Mouse (Mus musculus) cerebellum, postnatal 4 days (tissue): Measurements from ENCODE around the gene Neurl2.
A peak's percentile ranks its signal among the peaks of the same experiment; 100 is the strongest.
"Not testable (repeated sequence)": the region's sequence is repeated elsewhere in the genome, so short reads cannot be mapped to it uniquely, and the experiment has no call there.

Experiments
- DNase-seq, 2 experiments: peaks; one replicate each; pipeline ENCODE4 v3.0.0; 2022; ENCODE audit warnings: low spot score in 2 of 2, mixed read lengths in 1 of 2

Neurl2 gene

DNA sequence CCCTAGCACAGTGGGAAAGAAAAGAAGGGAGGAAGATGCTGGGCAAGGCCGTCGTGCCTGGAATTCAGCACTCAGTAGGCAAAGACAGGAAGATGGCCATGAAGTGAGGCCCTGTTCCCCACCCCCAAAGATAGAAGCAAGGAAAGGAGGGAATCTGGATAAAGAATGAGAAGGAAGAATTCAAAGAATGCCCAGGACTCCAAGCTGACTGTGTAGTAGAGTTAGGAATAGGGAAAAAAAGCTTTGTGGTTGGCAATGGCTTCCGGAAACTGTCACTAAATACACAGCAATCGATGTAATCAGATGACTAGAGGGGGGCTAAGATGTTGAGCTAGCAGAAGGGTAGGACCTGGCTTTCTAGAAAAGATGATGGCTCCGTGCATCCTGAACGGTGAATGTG is 16.1 kb downstream of the Neurl2 start:
- no peak for DNase-seq

GRCm38 (mm10) chr2:164815821-164816220 is 17.4 kb downstream of the Neurl2 start:
- no peak for DNase-seq

DNA sequence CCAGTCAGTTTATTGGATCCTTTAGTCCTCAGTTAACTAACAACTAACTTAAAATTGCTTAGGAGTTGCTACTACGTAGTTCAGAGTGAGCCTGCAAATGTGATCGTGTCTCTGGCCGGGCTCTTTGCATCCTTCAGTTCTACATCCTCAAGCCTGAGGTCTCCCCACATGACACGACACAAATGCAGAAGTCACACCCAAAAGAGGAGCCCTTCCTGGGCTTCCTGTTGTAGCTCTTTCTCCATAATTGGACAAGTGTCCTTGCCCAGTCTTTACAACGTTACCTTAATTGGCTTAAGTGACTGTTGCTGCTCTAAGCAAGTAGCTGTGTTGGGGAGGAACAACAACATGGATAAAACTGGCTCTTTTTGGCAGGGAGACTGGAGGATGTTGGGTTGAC is 17.9 kb downstream of the Neurl2 start:
- no peak for DNase-seq

DNA sequence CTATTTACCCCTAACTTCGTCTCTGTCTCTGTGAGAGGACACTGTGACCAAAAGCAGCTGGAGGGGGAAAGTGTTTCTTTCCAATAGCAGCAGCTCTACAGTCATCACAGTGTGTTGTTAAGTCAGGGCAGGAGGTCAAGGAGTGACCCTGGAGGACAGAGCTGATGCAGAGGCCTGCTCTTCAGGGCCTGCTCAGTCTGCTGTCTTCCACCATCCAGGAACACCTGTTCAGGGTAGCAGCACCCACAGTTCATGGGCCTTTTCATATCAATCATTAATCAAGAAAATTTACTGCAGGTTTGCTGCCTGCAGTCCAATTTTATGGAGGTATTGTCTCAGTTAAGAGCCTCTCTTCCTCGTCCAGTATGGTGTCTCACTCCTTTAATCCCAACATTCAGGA is 19.7 kb downstream of the Neurl2 start:
- DNase-seq: no peak

DNA sequence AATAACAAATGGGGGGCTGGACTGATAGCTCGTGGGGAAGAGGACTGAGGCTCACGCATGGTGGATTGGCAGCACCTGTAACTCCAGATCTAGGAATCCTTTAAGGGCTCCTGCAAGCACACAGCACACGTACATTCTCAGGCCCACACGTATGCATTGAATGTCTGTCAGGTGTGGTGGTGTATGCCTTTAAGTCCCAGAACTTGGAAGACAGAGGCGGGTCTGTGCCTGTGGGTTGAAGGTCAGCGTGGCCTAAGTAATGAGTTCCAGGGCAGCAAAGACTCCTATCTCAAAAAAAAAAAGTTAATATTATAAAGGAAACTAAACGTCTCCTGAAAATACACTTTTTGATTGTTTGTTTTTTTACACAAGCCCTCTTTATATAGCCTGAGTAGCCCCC is 26.6 kb downstream of the Neurl2 start:
- DNase-seq: no peak

DNA sequence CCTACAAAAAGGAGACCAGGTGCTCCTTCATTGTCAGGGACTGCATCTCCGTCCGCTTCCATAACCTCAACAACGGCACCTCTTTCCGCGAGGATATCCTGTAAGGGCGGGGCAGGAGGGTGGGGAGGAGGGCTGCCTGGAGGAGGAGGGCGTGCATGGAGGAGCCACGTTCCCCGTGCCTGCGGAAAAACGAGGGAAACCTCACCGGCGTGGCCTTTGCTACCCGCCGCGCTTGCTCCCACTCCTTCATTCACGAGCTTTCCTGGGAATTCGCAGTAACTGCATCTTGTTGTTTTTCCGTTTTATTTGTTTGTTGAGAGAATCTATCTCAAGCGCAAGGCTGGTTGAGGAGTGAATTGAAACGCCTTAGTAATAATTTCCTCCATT is 27.9 kb downstream of the Neurl2 start:
- DNase-seq: no peak

DNA sequence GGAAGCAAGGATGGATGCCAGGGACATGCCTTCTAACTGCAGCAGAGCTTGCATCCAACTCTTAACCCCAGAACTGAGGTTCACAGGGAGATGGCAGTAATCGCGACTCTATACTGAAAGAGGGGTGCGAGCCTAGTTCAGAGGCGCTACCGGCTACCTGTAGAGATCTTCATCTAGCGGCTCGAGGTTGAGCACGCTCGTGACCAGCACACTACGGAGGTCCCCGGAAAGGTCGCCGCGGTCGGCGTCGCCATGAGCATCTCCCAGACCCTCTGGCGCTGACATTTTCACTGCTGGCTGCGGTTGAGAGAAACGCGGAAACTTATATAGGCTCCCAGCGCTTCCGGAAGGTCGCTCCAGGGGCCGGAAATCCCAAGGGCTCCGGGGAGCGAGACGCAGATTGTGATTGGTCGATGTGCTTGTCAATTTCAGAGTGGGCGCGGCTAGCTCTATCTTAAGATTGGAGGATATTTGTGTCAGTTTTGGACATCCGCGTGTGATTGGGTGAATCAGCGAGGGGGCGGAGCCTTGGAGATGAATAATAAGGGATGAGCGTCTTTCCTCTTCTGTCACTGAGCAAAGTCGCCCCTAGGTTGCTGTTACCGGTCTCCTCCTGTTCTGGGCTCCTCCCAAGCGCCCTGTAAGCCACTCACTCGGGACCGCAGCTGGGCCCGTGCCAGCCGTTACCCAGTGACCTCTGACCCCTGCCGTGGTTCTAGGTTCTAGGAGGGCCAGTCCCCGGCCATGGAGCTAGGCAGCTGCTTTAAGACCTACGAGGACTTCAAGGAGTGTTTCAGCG is 28.5 kb downstream of the Neurl2 start, which contains the start of the genes Acot8 and Zswim3:
Acot8 (minus strand) TSS at position 350 of the 799 bp plus-strand sequence.
Zswim3 (plus strand) TSS at position 566 of the 799 bp plus-strand sequence.
- peak; percentile 98 to 99 for DNase-seq

DNA sequence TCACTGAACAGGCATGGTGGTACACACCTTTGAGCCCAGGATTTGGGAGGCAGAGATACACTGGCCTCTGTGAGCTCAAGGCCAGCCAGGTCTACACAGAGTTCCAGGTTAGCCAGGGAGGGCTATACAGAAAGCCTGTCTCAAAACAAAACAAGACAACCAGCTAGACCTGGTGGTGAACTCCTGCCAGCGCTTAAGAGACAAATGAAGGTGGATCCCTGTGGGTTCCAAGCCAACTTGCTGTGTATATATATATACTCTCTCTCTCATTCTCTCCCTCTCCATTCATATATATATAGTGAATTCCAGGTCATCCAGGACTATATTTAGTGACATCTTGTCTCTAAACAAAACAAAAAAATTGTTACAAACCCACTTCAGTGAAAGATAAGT is 29.3 kb downstream of the Neurl2 start:
- DNase-seq: no peak

DNA sequence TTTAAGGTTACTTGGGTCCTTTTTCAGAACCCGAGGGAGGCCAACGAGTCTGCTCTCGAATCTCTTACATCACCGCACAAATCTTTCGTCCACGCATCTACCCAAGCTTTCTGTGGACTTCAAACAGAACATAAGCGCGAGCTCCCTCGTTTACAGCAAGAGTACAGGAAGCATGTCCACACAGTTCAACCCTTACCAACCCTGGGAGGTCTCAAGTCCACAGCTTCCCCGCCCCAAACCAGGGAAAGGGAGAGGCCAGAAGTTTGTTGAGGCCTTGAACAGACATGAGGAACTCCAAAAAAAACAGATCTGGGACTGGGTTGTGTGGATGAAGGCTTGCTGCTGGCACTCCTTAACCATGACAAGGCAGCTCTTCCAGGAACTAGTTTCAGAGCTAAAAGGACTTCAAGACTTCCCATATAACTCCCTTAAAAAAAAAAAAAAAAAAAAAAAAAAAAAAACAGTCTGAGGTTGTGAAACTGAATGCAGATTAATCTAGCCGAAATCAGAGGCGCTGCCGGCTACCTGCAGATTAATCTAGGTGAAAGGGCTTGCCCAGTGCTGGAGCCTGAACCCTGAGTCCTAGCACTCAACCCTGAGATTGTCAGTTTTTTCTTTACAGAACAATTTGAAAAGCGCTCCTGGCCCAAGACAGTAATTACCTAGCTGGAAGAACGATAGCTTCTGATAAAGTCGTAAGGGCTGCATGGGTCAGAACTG is 29.9 kb downstream of the Neurl2 start:
- no peak for DNase-seq

DNA sequence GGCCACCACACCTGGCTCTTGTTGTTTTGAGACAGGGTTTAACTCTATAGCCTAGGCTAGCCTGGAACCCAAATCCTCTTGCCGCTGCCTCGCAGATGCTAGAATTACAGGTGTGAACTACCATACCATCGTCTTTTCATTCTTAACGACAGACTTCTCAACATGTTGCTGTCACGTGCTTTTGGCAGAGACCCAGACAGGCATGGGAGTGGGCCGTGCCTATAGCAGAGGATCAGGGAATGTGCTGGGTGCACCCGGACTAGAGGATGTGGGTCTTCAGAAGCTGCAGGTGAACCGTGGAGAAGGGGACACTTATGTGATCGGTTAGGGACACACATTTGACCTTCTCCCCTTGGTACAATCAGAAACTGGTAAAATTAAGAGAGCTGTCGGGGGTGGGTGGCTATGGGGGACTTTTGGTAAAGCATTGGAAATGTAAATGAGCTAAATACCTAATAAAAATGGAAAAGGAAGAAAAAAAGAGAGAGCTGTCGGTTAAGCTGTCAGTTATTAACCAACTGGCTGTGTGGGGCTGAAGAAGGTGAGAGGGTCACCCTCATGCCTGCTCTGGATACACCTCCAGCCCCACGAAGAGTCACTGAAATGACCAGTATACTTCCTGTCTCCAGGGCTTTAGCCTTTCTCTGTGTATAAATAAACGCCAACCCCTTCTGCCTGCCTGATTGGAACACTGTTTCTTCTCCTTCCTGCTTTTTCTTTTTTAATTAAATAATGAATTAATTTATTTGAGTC is 32.8 kb downstream of the Neurl2 start:
- DNase-seq: no peak

DNA sequence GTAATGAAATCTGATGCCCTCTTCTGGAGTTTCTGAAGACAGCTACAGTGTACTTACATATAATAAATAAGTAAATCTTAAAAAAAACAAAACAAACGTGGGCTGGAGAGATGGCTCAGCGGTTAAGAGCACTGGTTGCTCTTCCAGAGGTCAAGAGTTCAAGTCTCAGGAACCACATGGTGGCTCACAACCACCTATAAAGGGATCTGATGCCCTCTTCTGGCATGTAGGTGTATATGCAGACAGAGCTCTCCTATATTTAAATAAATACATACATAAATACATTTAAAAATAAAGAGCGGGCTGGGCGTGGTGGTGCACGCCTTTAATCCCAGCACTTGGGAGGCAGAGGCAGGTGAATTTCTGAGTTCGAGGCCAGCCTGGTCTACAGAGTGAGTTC is 34.7 kb downstream of the Neurl2 start:
- not testable (repeated sequence) for DNase-seq

GRCm38 (mm10) chr2:164795868-164796267 is 37.4 kb downstream of the Neurl2 start:
- no peak for DNase-seq

DNA sequence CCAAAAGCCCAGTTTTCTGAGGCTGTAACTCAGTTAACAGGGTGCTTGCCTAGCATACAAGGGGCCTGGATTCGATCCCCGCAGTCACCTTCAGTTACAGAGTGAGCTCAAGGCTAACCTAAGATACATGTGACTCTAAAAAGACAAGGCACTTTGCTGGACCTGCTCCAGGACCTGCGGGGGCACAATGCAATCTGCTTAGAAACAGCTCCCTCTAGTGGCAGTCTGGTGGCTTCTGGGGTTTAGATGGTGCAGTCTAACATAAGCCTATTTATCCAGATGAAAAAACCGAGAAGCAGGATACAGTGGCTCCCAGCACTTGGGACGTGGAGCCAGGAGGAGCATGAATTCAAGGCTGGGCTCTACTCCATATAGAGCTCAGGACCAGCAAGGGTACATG is 39.0 kb downstream of the Neurl2 start:
- DNase-seq: peak; percentile 54 to 84

DNA sequence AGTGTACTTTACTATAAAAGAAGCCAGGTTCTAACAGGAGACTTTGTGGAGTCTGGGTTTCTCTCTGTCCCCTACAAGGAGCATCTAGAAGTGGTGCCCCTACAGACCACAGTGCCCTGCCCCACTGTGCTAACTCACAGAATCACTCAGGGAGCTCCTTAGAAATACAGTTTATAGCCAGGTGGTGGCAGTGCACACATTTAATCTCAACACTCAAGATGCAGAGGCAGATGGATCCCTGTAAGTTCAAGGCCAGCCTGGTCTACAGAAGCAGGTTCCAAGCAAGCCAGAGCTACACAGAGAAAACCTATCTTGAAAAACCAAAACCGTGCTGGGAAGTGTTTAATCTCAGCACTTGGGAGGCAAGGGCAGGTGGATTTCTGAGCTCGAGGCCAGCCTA is 39.5 kb downstream of the Neurl2 start:
- DNase-seq: no peak

DNA sequence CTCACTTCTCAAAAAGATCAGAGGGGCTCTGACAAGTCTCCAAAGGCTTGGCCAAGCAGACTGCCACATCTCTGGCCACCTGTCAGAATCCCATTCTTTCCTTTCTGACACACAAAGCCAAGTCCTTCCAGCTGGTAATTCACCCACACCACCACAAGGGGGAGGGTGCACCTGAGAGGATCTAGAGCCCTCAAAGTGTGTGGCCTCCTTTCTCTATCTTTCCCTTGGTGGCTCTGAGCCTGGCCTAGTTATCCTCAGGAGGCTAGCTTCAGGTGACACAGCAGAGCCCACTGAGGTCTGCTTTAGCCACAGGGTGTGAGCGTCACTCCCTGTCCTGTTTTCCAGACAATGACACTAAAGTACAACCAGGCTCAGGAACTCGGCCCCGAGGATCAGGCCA is 40.0 kb downstream of the Neurl2 start:
- DNase-seq: peak in 1 of 2 experiments; percentile 56

- no peak for DNase-seq
Measured at GRCm38 (mm10) chr2:164792400-164793190, 40.7 kb downstream of the Neurl2 start.

DNA sequence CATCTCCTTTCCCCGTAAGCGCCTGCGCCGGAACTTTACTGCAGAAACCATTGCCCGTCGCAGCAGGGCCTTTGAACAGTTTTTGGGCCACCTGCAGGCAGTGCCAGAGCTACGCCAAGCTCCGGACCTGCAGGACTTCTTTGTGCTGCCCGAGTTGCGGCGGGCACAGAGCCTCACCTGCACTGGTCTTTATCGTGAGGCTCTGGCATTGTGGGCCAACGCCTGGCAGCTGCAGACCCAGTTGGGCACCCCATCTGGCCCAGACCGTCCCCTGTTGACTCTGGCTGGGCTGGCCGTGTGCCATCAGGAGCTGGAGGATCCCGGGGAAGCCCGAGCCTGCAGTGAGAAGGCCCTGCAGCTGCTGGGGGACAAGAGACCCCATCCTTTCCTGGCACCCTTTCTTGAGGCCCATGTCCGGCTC is 41.4 kb downstream of the Neurl2 start:
- DNase-seq: no peak

DNA sequence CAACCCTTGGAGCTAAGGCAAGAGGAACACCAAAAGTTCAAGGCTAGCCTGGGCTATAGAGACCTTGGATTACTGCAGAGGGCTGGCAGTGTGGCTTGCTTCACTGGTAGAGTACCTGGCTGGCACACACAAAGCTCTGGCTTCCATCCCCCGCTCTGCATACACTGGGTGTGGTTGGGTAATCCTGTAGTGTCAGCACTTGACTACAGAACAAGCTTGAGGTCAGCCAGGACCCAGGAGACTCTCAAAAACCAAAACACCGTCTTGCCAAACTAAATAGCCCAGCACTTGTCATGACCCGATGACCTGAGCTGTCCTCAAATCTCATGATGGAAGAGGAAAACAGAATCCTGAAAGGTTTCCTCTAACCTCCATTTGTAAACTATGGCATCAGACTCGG is 42.8 kb downstream of the Neurl2 start:
- no peak for DNase-seq

GRCm38 (mm10) chr2:164788411-164788810 is 44.8 kb downstream of the Neurl2 start:
- DNase-seq: no peak

GRCm38 (mm10) chr2:164787779-164788178 is 45.5 kb downstream of the Neurl2 start:
- no peak for DNase-seq

- no peak for DNase-seq
Measured at GRCm38 (mm10) chr2:164787032-164787431, 46.2 kb downstream of the Neurl2 start.
